Mouse (Mus musculus) liver, embryonic 16.5 days (tissue): ENCODE data around the gene Muc2. TPM values are rescaled to one million over a fixed set of nuclear protein-coding genes. Genes with fewer than 3 reads are reported as not detected.

Source experiments
- ATAC-seq: fragments of 200-750 bp; cut with Nextera tagmentation; 2 replicates; pipeline ENCODE4 v1.8.0; 2017; ENCODE audit warnings: low read depth, mild to moderate bottlenecking, moderate number of reproducible peaks, moderate library complexity
- H3K27ac ChIP-seq: fragments of 300-500 bp; sonication (generic); 2 replicates; pipeline ENCODE4 v1.5.1; 2014; ENCODE audit warnings: mild to moderate bottlenecking, low read length
- H3K27me3 ChIP-seq: fragments of 300-500 bp; sonication (generic); 2 replicates; pipeline ENCODE4 v1.6.1; 2014; ENCODE audit warnings: low read depth, low read length, mixed read lengths; ENCODE audit not compliant: control insufficient read depth, insufficient read depth
- H3K36me3 ChIP-seq: fragments of 300-500 bp; sonication (generic); 2 replicates; pipeline ENCODE4 v1.6.1; 2014; ENCODE audit warnings: mild to moderate bottlenecking; ENCODE audit not compliant: control insufficient read depth, insufficient read depth
- H3K4me1 ChIP-seq: fragments of 300-500 bp; sonication (generic); 2 replicates; pipeline ENCODE4 v1.6.1; 2014; ENCODE audit warnings: low read depth, low read length, mixed read lengths; ENCODE audit not compliant: control insufficient read depth
- H3K4me2 ChIP-seq: fragments of 300-500 bp; sonication (generic); 2 replicates; pipeline ENCODE4 v1.6.1; 2014; ENCODE audit warnings: low read depth, low read length, mixed read lengths
- H3K4me3 ChIP-seq: fragments of 300-500 bp; sonication (generic); 2 replicates; pipeline ENCODE4 v1.5.1; 2014; ENCODE audit warnings: low read depth, mild to moderate bottlenecking, low read length
- H3K9ac ChIP-seq: fragments of 300-500 bp; sonication (generic); 2 replicates; pipeline ENCODE4 v1.6.1; 2014; ENCODE audit warnings: low read depth, low read length
- H3K9me3 ChIP-seq: fragments of 300-500 bp; sonication (generic); replicated peaks from 2 replicates; pipeline ENCODE4 v1.6.1; 2016; ENCODE audit warnings: low read length; ENCODE audit not compliant: control insufficient read depth
- WGBS: fragments of 180-500 bp; shearing (Covaris S2); extraction: QIAGEN DNeasy Blood & Tissue Kit; methylation state at CpG from one replicate; pipeline ENCODE4 v1.1.7; 2014; ENCODE audit not compliant: insufficient replicate concordance; 5-methylcytosine and 5-hydroxymethylcytosine counted together
- polyA plus RNA-seq: library from polyadenylated mRNA; unstranded; fragments of >200 nt; fragmentation: Nextera tagmentation; extraction: Ambion mirVana; gene quantifications from 2 replicates; pipeline ENCODE4 v1.2.1, GENCODE M21; 2015

Muc2 gene
- polyA plus RNA-seq, result 0.24 TPM in 1 of 2 replicates, not detected in the other

DNA sequence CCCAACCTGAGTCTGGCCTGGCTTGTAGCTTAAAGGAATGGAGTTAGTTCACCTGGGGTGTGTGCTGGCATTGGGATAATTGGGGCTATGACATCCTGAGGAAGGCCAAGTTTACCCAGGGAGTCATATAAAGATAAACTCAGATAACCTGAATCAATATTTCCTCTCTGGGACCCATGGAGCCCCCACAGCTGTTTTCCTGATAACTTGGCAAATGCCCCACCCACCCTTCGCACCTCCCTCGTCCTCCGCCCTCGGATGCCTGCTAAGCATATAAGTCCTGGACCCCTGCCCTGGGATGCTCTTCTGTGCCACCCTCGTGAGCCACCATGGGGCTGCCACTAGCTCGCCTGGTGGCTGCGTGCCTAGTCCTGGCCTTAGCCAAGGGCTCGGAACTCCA, at the start of gene Muc2:
Gene Muc2, plus strand, starts transcription at position 301 of the 400 bp plus-strand sequence.
- Histone ChIP-seq H3K9ac (no peak within 1 kb of the TSS), H3K4me2 (no peak within 1 kb of the TSS), H3K27ac (no peak within 1 kb of the TSS), H3K27me3 (peaks cover 5% of the 10 kb centered on the region), H3K36me3 (no peaks in the 10 kb centered on the region), H3K4me3 (no peak within 1 kb of the TSS), H3K9me3 (no peaks in the 10 kb centered on the region), H3K4me1 (no peaks in the 10 kb centered on the region)
- no peak for ATAC-seq
- WGBS, result 58% methylated on average over 8 of the region's 8 CpGs

DNA sequence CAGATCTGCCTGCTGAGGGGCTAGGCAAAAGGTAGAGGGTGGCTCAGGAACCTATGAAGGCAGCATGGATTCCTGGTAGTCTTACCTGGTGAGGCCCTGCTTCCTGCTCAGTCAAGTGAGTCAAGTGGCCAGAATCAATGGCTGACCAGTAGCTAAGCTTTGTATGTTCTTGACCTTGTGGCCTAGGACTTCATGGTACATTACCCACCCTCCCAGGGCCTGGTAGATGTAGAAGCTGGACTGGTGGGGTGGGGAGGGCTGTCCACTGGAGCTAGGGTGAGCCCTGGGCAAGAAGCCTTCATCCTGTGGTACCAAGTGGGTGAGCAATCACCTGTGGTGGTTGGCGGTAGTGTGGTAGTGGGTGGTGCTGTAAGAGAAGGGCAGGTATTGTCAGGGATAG, 47.8 kb upstream of the Muc2 start:
- Histone ChIP-seq H3K36me3 (no peaks in the 10 kb centered on the region), H3K4me3 (no peak overlapping the region), H3K27ac (no peak overlapping the region), H3K9me3 (no peaks in the 10 kb centered on the region), H3K4me2 (no peak overlapping the region), H3K27me3 (no peaks in the 10 kb centered on the region), H3K4me1 (peaks cover 12% of the 10 kb centered on the region), H3K9ac (no peak overlapping the region)
- WGBS, result 75% methylated on average over 1 of the region's 1 CpGs
- ATAC-seq, result no peak

DNA sequence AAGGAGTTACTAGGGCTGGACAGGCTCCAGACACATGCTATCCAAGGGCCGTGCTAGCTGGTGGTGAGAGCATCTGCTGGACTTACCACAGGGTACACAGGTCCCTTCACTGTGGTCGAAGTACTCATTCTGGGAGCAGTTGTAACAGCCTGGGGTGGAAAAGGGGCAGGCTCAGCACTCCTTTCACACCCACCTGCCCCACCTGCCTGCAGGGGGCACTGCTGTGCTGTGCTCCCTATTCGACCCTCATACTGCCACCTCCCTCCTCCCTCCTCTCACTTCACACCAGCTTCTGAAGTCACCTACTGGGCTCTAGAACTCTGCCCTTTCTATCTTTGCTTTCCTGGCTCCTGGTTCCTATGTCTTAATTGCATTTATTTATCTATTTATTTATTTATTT, 47.0 kb upstream of the Muc2 start:
- Histone ChIP-seq H3K27me3 (no peaks in the 10 kb centered on the region), H3K4me1 (peaks cover 12% of the 10 kb centered on the region), H3K9ac (no peak overlapping the region), H3K9me3 (no peaks in the 10 kb centered on the region), H3K4me3 (no peak overlapping the region), H3K4me2 (no peak overlapping the region), H3K36me3 (no peaks in the 10 kb centered on the region), H3K27ac (no peak overlapping the region)
- WGBS, result 27% methylated on average over 3 of the region's 3 CpGs
- ATAC-seq, result no peak

DNA sequence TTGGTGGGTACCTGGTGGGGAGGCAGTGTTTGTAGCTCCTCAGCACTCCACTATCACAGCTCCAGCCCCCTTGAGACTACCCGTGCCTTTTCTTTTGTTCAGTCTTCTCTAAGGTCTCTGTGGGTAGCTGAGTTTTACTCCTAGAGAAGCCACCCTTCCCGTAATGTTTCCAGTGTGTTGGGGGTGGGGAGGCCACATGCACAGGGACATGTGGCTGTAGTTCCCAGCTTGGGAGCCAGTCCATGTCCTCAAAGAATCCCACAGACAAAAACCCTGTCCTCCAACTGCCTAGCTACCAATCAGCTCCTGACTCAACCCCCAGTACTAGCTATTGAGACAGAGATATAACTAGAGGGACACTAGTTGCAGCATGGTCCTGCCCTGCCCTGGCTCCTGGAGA, 43.1 kb upstream of the Muc2 start:
- WGBS, result 70% methylated on average over 2 of the region's 2 CpGs
- no peak overlapping the region for H3K9ac ChIP-seq
- H3K9me3 ChIP-seq, result no peaks in the 10 kb centered on the region
- H3K4me1 ChIP-seq, result peaks cover 19% of the 10 kb centered on the region
- no peak for ATAC-seq
- H3K4me3 ChIP-seq, result no peak overlapping the region
- H3K36me3 ChIP-seq, result no peaks in the 10 kb centered on the region
- H3K27me3 ChIP-seq, result no peaks in the 10 kb centered on the region
- H3K4me2 ChIP-seq, result no peak overlapping the region
- no peak overlapping the region for H3K27ac ChIP-seq

DNA sequence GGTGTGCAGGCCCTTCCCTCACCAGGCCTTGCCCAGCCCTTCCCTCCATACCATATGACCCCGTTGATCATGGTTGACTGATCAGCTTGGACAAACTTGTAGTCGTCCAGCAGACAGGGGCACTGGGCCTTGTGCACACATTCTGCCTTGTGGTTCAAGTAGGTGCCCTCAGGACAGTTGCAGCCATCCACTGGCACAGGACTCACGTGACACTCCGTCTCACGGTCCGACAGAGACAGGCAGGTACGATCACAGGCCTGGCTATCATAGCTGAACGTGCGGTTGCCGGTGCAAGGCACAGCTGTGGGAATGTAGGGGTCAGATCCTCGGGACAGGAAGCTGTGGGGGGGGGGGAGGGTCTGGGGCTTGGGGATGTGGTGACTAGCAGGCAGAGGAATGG, 42.3 kb upstream of the Muc2 start:
- H3K27ac ChIP-seq, result no peak overlapping the region
- WGBS, result 71% methylated on average over 11 of the region's 11 CpGs
- ATAC-seq, result no peak
- H3K4me3 ChIP-seq, result no peak overlapping the region
- H3K27me3 ChIP-seq, result no peaks in the 10 kb centered on the region
- H3K36me3 ChIP-seq, result no peaks in the 10 kb centered on the region
- H3K9me3 ChIP-seq, result no peaks in the 10 kb centered on the region
- no peak overlapping the region for H3K4me2 ChIP-seq
- H3K4me1 ChIP-seq, result peaks cover 23% of the 10 kb centered on the region
- no peak overlapping the region for H3K9ac ChIP-seq

DNA sequence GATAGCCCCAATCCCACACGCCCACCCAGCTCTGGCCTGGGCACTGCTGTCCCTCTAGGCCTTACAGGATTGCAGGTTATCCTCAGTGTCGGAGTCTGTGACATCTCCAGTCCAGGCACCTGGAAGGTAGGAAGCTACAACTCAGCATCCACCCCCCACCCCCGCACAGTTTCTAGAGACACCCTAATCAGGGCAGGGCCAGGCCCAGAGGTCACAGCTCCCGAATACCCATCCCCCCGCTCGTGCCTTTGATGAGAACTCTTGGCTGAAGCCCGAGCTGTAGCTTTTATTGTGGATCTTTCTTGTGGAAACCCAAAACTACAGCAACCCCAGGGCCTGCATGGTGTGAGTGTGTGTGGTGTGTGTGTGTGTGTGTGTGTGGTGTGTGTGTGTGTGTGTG, 37.9 kb upstream of the Muc2 start:
- Histone ChIP-seq H3K4me1 (peaks cover 42% of the 10 kb centered on the region), H3K27me3 (no peaks in the 10 kb centered on the region), H3K9me3 (no peaks in the 10 kb centered on the region), H3K27ac (no peak overlapping the region), H3K4me3 (no peak overlapping the region), H3K9ac (no peak overlapping the region), H3K4me2 (no peak overlapping the region), H3K36me3 (no peaks in the 10 kb centered on the region)
- ATAC-seq, result peak; percentile 27; the same call in 1 of the 2 replicates
- WGBS, result 33% methylated on average over 7 of the region's 7 CpGs

DNA sequence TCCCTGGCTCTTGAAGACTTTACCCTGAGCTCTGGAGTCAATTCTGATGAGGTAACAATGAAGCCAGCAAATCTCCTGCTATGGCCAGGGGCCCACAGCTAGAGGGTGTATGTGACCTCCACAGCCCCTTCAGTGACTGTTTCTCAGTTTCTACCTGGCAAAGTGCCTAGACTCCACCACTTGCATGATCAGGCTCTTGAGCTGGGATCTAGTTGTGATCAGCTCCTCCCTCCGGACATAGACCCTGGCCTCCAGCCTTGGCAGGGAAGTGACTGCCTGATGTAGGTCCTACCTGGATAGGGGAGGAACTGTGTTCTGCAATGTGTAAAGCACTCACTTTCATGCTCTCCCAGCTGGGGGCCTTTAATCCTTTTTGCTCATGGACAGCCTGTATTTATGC, 29.8 kb upstream of the Muc2 start:
- peaks cover 45% of the 10 kb centered on the region for H3K4me1 ChIP-seq
- H3K27me3 ChIP-seq, result no peaks in the 10 kb centered on the region
- H3K4me3 ChIP-seq, result no peak overlapping the region
- H3K9ac ChIP-seq, result no peak overlapping the region
- H3K27ac ChIP-seq, result no peak overlapping the region
- WGBS, result 67% methylated on average over 1 of the region's 1 CpGs
- no peak overlapping the region for H3K4me2 ChIP-seq
- H3K9me3 ChIP-seq, result no peaks in the 10 kb centered on the region
- ATAC-seq, result no peak
- no peaks in the 10 kb centered on the region for H3K36me3 ChIP-seq

DNA sequence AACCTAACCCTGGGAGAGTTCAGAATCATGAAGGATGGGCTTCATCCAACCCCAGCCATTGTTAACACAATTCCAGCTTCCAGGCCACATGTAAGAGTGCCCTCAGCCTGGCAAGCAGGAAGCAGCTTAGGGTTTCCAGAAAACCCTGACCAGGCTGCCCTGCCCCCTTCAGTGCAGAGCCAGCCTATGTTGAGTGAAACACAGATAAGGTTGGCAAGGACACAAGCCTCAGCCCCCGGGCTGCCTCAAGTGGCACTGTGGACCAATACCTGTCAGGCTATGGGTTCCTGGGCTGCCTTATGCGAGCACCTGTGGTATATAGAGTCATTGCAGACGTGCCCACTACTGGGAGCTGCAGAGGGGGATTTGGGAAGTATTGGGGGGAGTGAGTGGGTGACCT, 28.7 kb upstream of the Muc2 start:
- no peak for ATAC-seq
- no peaks in the 10 kb centered on the region for H3K27me3 ChIP-seq
- no peaks in the 10 kb centered on the region for H3K9me3 ChIP-seq
- WGBS, result 47% methylated on average over 3 of the region's 3 CpGs
- H3K36me3 ChIP-seq, result no peaks in the 10 kb centered on the region
- H3K9ac ChIP-seq, result no peak overlapping the region
- no peak overlapping the region for H3K4me2 ChIP-seq
- H3K27ac ChIP-seq, result no peak overlapping the region
- no peak overlapping the region for H3K4me3 ChIP-seq
- H3K4me1 ChIP-seq, result peaks cover 34% of the 10 kb centered on the region

DNA sequence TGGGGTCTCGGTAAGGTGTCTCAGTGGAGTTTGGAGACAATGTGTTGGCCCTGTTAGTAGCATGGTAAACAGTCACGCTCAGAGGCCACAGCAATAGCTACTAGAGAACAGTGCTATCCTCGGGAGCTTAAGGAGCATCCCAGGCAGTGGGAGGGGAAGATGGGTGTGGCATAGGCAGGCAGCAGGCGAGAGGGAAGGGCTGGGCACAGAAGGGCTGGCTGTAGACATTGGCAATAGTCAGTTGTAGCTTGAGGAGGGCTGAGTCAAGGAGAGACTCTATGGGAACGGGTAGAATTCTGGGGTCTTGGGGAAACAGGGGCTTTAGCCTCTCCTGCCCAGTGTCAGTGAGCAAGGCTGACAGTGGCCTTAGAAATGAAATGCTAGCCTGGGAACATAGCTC, 27.9 kb upstream of the Muc2 start:
- H3K27me3 ChIP-seq, result no peaks in the 10 kb centered on the region

More for the DNA sequence above, 27.9 kb upstream of the Muc2 start:
- no peak for ATAC-seq
- Histone ChIP-seq H3K9me3 (no peaks in the 10 kb centered on the region), H3K36me3 (no peaks in the 10 kb centered on the region), H3K27ac (no peak overlapping the region), H3K4me3 (no peak overlapping the region), H3K9ac (no peak overlapping the region), H3K4me2 (no peak overlapping the region), H3K4me1 (peaks cover 33% of the 10 kb centered on the region)
- WGBS, result 43% methylated on average over 5 of the region's 5 CpGs
